Mouse (Mus musculus): ENCODE data around the gene Slc25a44.

Slc25a44 gene

DNA sequence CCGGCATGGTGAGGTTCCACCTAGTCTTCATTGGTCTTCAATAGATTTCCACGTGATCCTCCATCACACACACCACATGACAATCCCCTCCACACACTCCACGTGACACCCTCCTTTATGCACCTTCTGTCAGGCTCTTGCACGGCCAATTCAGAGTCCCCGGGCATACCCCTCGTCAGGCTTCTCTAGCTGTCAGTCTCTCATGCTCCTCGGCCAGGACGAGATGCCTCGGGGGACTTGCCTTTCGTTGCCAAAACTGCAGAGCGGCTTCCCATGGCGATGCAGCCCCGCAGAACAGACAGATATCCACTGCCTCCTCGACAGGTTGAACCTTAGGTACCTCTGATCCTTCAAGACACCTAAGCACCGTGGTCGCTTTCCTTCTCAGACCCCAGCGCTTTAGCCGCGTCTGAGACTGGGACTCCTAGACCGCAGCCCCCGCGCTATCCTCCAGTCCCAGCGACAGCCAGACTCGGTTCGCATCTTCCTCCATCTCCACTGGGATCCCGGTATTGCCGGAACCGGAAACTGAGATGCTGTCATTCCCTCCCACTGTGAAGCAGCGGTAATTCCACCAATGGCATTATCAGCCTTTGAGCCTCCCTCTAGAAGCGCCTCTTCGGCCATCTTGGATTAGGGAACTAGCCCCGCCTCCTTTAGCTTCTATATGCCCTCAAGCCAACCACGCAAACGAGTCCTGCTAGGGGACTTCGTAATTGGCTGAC, at the start of gene Slc25a44:
Slc25a44 (minus strand) TSS at position 535 of the 725 bp plus-strand sequence.
- DNase-seq (ENCODE audit: low read depth, low spot score): peak; percentile 100

DNA sequence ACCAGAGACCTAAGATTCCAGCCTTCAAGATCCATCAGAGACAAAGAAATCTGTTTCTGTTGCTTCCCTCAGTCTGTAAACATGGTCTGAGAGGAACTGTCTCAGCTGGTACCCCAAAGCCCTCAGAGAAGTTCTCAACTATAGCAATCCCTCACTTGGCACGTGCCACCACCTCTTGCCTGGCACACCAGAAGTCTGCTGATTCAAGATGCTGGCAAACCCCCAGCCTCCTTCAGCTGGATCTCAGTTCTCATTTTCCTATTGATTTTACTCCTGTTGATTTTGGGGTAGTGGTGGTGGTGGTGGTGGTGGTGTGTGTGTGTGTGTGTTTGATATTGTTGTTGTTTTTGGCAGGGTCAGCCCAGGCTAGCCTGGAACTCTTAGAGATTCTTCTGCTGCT, 48.6 kb upstream of the Slc25a44 start:
- DNase-seq (ENCODE audit: low read depth, low spot score): no peak

DNA sequence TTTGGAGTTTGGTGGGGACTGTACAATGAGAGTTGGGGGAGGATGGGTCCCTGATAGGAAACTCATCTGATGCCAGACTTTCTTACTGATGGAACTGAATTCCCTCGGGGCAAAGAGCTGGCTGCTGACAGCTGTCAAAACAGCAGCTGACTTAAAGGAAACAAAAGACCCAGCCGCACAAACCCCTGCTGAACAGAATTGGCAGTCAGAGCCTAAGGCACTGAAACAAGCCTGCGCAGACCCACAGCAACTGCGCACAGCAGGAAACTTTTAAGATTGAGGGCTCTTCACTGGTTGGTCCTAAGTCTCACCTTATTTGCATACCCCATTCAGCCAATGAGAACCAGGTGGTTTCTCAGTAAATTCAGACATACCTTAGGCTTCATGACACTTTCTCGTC, 48.1 kb upstream of the Slc25a44 start:
- peak; percentile 82 for DNase-seq (ENCODE audit: low read depth, low spot score)

DNA sequence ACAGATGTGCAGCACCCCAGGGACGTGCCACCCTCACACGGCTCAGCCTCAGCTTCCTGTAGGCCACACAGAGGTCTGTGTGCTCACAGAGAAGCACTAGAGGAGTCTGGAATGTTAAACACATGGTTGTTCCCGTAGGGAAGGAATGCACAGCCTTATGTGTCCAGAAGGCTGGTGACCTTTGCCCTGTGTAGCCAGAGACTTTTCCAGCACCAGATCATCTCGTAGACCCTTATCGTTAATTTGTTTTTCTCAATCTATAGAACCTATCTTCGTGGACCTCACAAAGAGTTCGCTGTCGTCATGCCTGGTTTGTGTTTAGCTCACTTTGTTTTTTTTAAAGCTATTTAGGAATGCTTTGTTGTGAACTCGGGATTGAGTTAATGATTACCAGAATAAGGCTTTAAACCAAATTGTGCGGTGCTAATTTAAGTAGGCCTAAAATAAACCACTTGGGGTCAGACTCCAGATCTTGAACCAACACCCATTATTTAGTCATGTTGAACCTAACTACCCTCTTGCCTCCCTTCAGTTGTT, 46.1 kb upstream of the Slc25a44 start:
- DNase-seq (ENCODE audit: low read depth, low spot score): no peak

DNA sequence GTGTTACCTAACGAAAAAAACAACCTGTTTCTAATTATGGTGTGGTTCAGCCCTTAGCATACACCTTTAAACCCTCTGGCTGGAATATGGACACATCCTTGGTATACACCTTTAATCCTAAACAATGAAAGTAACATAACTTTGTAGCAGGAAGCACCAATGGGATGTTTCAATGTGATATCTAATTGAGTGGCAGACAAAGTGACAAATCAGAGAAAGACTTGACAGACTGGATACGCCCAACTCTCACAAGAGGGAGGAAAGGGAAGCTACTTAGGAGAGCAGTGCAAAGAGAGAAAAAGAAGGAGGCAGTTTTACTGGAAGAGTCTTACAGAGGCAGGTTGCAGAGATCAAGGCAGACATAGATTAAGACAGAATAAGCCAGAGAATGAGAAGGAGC, 44.5 kb upstream of the Slc25a44 start:
- DNase-seq (ENCODE audit: low read depth, low spot score): peak; percentile 74

DNA sequence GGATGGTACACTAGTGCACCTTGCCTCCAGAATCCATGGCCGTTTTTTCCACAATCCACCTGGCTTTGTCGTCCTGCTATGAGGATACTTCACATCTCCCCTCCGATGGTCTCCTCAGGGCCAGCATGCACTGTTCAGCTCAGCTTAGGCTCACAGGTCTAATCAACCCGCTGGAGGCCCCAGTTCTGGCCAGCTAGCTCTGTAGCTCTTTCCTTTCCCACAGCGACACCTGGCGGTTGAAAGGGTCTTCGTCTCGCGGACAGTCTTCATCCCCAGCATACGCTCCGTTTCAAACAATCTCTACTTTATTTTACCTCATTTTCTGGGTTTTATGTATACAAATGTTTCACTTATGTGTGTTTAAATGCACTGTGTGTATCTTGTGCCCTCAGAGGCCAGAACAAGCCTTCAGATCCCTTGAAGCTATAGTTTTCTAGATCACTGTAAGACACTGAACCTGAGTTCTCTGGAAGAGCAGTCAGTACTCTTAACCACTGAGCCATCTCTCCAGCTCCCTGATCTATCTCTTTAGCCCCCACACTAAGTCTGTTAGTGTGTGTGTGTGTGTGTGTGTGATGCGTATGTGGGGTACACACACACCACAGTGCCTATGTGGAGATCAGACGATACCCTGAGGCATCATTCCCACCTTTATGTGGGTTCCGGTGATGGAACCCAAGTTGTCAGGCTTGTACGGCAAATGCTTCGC, 42.3 kb upstream of the Slc25a44 start:
- DNase-seq (ENCODE audit: low read depth, low spot score): peak; percentile 82

DNA sequence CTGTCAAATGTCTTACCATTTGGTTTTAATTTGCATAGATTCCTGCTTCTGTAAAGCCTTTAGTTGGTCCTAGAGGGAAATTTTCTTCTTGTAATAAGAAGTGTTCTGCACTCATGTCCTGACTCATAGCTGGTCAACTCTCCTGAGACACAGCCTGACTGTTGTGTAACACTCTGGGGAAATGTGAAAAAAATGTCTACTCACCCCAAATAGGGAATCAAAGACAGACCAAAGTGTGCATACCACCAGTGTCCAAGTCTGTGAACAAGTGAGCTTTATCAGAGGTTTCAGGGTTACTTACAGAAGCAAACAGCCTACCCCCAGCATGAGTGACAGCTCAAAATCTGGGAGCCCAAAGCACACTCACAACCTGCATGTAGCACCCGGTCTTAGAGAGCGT, 40.2 kb upstream of the Slc25a44 start:
- DNase-seq (ENCODE audit: low read depth, low spot score): no peak

DNA sequence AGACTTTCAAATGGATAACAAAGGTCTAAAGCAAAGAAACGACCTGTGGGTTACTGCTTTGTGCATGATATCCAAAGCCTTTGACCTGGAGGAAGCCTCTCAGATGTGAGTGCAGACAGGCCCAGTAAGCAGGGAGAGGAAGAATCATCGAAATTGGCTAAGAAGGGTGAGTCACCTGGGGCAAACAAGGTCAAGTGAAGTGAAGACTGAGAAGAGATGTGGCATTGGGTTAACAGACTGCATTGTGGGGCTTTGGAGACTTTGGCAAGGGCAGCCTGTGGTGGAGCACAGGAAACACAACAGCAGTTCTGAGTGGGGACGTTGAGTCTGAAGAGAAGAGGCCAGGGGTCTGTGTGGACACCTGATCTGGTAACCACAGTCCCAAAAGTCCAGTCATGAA, 39.5 kb upstream of the Slc25a44 start:
- DNase-seq (ENCODE audit: low read depth, low spot score): peak; percentile 59

DNA sequence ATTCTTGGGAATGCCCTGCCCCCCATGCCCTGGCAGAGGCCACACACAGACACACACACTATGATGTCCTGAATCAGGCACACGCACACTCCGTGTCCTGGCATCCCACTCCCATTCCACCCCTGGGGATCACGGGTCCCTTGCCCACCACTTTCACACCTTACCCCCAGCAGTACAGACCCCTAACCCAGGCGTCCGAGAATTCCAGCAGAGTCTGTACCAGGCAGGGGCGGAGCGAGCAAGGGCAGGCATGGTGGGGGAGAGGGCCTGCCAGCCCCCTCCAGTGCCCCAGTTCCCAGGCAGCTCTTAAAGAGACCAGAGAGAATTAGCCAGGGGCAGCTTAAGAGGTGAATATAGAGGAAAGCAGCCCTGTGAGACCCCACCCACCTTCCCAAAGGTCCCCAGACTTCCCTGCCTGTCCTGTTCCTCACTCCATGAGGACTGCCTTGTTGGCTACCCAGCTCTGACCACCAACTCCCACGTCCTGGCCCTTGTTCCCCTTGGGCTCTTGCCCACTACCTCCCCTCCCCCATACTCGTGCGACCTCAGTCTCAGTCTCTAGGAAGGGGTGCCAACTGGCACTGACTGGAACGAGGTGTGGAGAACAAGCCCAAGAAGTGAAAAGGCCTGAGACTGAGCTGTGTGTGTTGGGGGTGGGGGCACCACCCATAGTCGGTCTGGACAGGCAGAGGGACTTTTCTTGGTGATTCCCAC, 36.2 kb upstream of the Slc25a44 start, which contains the start of gene Sema4a:
Sema4a (minus strand) TSS at position 200 of the 714 bp plus-strand sequence.
- DNase-seq (ENCODE audit: low read depth, low spot score): no peak

DNA sequence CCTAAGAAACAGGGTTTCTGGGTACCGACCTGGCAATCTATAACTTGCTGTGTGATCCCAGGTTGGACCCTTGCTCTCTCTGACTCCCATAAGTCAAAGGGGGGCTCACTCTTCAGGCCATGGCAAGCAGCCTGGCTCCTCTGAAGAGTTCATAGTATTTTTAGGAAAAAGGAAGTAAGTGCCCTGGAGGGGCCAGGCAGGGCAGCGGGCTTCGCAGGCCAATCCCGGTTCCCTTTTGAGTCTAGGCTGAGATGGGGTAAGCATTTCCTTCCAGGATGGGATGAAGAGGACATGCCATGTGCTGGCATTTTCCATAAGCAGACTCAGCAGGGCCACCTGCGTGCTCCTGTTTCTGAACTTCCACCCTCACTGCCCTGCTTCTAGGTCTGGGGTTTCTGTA, 35.1 kb upstream of the Slc25a44 start:
- DNase-seq (ENCODE audit: low read depth, low spot score): no peak

DNA sequence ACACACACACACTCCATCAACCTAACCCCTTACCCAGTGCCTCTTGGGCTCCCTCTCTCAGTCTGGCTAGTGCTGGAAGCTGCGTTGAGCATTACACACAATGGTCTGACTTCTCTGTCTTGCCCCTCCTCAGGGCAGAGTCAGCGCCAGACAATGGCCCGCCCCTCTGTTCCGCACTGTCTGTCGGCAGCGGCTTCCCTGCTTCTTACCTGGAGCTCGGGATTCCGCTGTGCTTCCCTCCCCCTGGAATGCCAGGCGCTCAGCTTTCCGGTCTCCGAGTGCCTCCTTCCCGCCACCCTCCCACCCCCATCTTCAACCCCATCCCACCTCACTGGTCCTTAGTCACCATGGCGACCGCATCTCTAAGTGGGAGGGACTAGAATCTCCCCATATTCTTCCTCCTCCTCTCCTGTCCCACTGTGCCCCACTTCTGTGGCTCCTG, 33.9 kb upstream of the Slc25a44 start:
- peak; percentile 44 for DNase-seq (ENCODE audit: low read depth, low spot score)

DNA sequence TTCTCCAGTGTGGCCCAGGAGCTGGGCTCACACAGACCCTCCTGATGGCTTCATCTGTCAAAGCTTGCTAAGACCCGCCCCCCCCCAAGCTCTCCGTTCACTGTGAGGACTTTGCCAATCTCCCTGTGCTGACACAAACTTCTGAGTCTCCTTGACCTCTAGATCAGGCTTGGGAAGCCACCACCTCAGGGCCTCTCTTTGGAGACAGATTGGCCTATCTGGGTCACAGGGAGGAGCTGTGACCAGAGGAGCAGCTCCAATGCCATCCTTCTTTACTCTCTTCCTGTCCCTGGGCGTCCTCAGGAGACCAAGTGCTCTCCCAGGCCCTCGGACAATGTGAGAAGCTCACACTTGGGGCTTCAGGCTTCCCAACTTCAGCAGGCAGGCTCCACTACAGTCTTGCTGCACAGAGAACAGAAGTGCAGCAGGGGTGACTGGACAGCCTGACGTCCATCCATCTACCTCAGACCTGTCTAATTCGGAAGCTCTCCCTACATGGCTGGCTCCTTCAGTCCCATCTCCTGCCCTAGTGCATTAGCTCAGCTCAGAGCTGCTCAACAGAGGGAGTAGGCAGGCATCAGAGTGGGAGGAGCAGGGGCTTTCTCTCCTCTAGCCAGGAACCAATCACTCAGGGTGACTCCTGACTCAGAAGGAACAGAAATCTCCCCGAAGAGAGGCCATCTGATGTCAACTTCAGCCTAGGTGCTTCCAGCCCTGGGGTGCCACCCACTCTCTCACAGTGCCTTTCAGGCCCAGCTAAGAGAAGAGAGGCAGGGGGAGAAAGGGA, 32.0 kb upstream of the Slc25a44 start:
- no peak for DNase-seq (ENCODE audit: low read depth, low spot score)

DNA sequence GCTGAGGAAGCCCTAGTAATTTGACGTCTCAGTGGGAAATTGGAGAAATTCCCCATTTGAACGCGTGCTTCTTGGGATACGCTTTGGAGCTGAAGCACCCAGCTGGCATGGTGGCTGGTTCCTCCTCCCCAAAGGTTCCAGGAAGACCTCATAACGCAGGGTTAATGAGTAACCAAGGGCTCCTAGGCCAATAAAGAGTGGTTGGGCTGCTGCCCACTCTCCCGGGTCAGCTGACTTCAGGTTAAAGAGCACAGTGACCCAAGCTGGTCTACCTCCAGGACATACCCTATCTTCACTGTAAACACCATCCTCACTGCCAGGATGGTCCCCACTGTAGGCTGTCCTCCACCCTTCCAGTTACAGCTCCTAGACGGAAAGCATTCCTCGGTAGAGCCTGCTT, 31.4 kb upstream of the Slc25a44 start:
- no peak for DNase-seq (ENCODE audit: low read depth, low spot score)

DNA sequence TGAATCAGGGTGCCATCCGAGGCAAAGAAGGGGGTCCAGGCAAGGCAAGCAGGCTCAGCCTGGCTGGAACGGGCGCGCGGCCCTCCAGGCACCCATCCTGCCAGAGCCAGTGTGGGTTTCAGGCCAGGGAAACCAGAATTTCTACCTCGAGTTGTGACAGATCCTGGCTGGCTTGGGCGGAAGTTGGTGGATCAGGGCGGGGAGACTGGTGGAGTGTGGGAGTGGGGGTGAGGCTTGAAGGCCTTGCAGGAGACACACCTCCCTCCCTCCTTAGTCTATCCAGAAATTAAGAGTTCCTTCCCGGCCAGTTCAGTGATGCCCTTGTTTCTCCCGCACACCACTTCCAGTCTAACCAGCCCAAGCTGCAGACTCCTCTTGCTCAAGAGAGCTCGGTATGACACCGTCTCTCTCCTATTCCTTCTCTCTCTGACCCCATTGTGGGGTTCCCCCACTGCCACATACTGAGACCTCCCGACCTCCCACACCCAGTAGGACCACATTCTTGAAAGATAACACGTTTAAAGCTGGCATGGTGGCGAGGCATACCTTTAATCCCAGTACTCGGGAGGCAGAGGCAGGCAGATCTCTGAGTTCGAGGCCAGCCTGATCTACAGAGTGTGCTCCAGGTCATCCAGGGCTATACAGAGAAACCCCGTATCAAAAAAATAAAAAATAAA, 30.8 kb upstream of the Slc25a44 start:
- peak; percentile 59 for DNase-seq (ENCODE audit: low read depth, low spot score)

DNA sequence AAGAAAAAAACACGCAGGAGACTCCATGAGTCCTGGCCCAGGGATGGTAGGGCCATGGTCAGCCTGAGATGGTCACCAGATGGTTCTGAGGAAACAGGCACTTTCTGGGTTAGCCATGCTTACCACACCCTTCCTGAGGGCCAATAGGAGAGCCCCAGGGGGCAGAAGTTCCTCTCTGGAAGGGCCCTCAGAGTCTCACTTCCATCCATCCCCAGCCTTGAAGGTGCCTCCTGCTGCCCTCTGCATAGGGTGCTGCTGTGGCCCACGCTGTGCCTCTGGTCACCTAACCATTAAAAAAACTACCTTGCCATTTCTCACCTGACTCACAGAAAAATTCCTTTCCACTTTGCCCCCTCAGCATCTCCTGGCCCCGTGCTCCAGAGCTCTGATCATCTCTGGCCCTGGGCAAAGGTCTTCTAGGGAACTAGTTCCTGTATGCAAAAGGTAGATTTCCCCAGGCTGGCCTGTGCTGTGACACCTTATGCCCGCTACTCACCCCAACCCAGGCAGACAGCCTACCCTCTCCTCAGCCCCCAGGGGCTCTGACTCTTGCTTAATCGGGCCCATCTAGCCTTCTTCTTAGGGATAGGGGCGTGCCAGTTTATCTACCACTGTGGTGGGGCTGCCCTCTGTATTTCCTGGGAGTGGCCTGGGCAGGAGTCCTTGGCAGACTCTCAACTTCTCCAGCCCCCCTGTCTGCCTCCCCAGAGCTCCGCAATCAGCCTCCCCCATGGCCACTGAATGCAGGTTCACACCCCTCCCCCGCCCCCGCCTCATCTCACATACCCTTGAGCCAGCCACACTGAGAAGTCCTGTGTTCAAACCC, 30.0 kb upstream of the Slc25a44 start:
- DNase-seq (ENCODE audit: low read depth, low spot score): peak; percentile 35

DNA sequence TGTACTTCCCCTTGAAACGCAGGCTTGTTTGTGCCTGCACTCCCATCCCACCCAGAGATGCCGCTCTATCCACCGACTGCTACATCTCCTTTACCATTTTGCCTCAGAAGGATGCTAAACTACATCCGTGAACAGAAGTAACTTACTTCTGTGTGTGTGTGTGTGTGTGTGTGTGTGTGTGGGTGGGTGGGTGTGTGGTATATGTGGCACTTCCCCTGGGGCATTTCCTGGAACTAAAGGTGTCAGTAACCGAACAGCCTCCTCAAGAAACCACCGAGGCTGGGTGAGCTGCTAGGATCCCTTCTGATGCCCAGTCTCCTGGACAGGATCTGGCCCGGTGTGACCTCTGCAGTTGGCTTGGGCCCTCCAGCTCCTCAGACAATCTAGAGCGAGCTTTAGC, 29.0 kb upstream of the Slc25a44 start:
- no peak for DNase-seq (ENCODE audit: low read depth, low spot score)

DNA sequence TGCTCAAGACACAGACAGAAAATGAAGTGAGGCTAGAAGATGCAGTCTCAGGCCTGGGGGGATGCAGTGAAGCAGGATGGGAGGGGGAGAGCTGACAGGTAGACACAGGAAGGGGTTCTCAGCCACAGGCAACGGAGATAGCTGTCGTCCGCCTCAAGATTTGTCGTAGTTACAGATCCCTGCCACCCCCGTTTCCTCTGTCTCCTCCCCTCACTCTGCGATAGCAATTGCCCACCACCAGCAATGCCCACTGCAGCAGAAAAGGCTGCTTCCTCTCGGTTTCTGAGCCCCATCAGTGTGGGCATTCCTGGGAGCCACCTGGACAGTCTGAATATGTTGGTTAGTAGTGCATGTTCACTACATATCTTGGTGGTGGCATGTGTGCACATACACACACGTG, 28.4 kb upstream of the Slc25a44 start:
- DNase-seq (ENCODE audit: low read depth, low spot score): no peak

DNA sequence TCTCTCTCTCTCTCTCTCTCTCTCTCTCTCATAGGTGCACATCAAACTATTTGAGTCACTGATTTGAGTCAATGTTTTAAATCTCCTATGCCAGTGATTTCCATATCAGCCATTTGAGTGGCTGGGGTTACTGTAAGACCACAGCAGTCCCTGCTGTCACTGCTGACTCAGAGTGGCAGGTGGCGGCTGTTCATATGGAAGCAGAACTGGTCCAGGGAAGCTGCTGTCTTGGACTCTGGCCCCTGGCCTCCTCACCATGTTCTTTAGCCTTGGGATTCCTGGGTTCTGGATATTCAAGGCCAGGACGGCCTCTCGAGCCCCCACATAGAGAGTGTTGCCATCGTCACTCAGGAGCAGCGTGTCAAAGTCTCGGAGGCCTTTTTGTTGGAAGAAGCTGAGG, 27.8 kb upstream of the Slc25a44 start:
- DNase-seq (ENCODE audit: low read depth, low spot score): no peak

DNA sequence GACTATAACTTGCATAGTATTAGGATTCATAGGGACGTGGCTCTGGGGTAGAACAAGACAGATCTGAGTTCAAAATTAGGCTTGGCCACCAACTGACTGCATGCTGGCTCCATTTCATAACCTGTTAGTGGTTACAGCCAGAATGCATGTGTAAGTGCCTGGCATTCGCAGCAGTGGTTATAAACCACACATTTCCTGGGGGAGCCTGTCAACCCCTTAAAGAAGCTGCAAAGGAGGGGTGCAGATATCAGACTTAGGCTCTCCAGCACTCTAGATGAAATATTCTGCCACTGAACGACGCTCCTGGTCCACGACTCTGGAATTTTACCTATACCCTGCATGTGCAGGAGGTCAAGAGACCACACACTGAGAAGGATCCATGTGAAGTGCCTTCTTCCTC, 27.3 kb upstream of the Slc25a44 start:
- DNase-seq (ENCODE audit: low read depth, low spot score): no peak

Measured in R1 (cell line).